ENCODE assay signal across 18 mouse cellular contexts in genomic region chr16:11705456-11705855, GRCm38 (mm10).
DNase-seq lines count a peak whose midpoint lies in the region.
"Had no signal": no experiment of that assay in that cellular context is flagged by ENCODE, and none has a peak within 500 bp of the region (broad histone marks: within the 10 kb centered on the region; RNA-seq: fewer than 3 reads in every experiment).

No protein-coding gene starts in this region.

- DNase-seq in heart, adult 11 months = peak; percentile 90
- no peak for DNase-seq in heart, postnatal 4 days
- peak; percentile 61 for DNase-seq in cerebellum, adult 11 months
- peak; percentile 83 for DNase-seq in cerebellum, adult 9-10 months
- DNase-seq in cerebellum, postnatal 36 days = peak; percentile 52 to 62
- no peak for DNase-seq in frontal cortex, postnatal 25 days (ENCODE audit: low spot score in 2 of 2)
- no peak for DNase-seq in kidney, adult 9 months
- DNase-seq: adrenal gland, postnatal 14 days; gastrocnemius, postnatal 25 days; heart, adult 2 months; kidney, adult 2 months; layer of hippocampus, postnatal 36 days; liver; lung, adult 2 months; lung, postnatal 10 days; right cerebral cortex, adult 18-20 months; spleen, adult 18-20 months; thymus, postnatal 14 days had no signal

Comparison
In these comparisons a context has a peak if more than half of its experiments do, and no peak if none do; other contexts are left out.
1. DNase-seq: peak in heart, adult 11 months (single experiment), cerebellum, adult 11 months (single experiment), cerebellum, adult 9-10 months (single experiment) and cerebellum, postnatal 36 days (2 of 2); none in heart, postnatal 4 days (single experiment), frontal cortex, postnatal 25 days (0 of 2) and kidney, adult 9 months (single experiment).